Mouse (Mus musculus): ENCODE measurements around the gene Olfr1350. TPM values are rescaled to one million over a fixed set of nuclear protein-coding genes. Genes with fewer than 3 reads are reported as not detected.

Olfr1350 gene
- not detected for polyA plus RNA-seq (2017; shearing (Covaris generic))

DNA sequence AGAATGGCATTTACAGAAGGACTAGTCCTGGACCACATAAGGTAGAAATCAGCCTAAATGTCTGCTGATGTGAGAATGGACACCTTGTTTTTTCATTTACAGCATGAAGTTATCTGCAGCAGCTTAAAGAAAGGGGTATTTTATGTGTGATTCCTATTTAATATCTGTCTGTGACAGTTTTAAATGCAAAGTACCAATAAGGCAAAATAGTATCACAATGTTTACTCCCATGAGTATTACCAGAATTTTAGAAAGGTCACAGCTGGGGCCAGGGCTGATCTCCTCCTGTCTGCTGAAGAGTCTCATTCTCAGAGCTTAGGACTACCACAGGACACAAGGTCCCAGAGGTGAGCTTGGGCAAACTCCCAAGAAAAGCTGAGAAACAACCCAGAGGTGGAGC, at the start of gene Olfr1350:
Gene Olfr1350 (plus strand): TSS at position 301 of the 400 bp plus-strand sequence.

DNA sequence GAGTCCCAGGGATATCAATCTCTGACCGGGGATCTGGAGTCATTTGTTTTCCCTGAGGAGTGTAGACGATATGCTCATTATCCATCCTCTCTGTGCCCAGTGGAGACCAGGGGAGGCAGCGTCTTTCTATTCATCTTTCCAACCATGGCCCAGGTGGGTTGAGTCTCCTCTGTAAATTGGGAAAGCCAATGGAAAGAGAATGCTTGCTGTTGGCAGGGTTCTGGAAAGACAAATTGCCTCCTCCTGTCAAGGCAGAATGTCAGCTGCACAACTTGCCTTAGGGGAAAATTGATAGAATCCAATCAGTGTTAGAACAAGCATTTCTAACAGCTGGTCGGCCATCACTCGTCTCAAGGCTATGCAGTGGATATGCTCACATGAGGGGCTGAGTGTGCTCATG, 41.8 kb upstream of the Olfr1350 start, which contains the start of gene Olfr1349:
Gene Olfr1349 (minus strand): TSS at position 101 of the 400 bp plus-strand sequence.

Other genes starting within 250 kb of the Olfr1350 start
- gene Zfp583, start 233.6 kb upstream of the Olfr1350 start, polyA plus RNA-seq (2017; shearing (Covaris generic)) = 1.1 TPM
- gene Gm3854, start 221.1 kb upstream of the Olfr1350 start, polyA plus RNA-seq (2017; shearing (Covaris generic)) = 0.99 TPM
- gene Zfp78, start 201.6 kb upstream of the Olfr1350 start, polyA plus RNA-seq (2017; shearing (Covaris generic)) = 4.2 TPM
- gene Zfp28, start 181.5 kb upstream of the Olfr1350 start, polyA plus RNA-seq (2017; shearing (Covaris generic)) = 14.5 TPM
- not detected for gene Smim17, start 166.1 kb upstream of the Olfr1350 start, polyA plus RNA-seq (2017; shearing (Covaris generic))
- not detected for gene Gm20715, start 154.6 kb upstream of the Olfr1350 start, polyA plus RNA-seq (2017; shearing (Covaris generic))
- 0.17 TPM for gene Olfr1344, start 126.2 kb upstream of the Olfr1350 start, polyA plus RNA-seq (2017; shearing (Covaris generic))
- not detected for gene Olfr1336, start 108.7 kb upstream of the Olfr1350 start, polyA plus RNA-seq (2017; shearing (Covaris generic))
- gene Olfr1346, start 97.7 kb upstream of the Olfr1350 start, polyA plus RNA-seq (2017; shearing (Covaris generic)) = not detected
- gene Olfr5, start 77.9 kb upstream of the Olfr1350 start, polyA plus RNA-seq (2017; shearing (Covaris generic)) = not detected
- gene Olfr1347, start 65.1 kb upstream of the Olfr1350 start, polyA plus RNA-seq (2017; shearing (Covaris generic)) = not detected
- gene Olfr1348, start 56.1 kb upstream of the Olfr1350 start, polyA plus RNA-seq (2017; shearing (Covaris generic)) = not detected
- gene Olfr1349, start 41.9 kb upstream of the Olfr1350 start, polyA plus RNA-seq (2017; shearing (Covaris generic)) = 0.05 TPM
- not detected for gene Zim1, start 131.6 kb downstream of the Olfr1350 start, polyA plus RNA-seq (2017; shearing (Covaris generic))
- gene Peg3, start 165.6 kb downstream of the Olfr1350 start, polyA plus RNA-seq (2017; shearing (Covaris generic)) = not detected
- gene Usp29, start 165.7 kb downstream of the Olfr1350 start, polyA plus RNA-seq (2017; shearing (Covaris generic)) = 0.11 TPM